Mouse (Mus musculus): ENCODE measurements at regions not wholly inside any gene's neighbourhood (a gene's known extent, or its start where the extent isn't known, plus 50 kb on each side); places are given as distances from the start of the nearest gene placed in this dataset.
A peak's percentile ranks its signal among the peaks of the same experiment; 100 is the strongest.

DNA sequence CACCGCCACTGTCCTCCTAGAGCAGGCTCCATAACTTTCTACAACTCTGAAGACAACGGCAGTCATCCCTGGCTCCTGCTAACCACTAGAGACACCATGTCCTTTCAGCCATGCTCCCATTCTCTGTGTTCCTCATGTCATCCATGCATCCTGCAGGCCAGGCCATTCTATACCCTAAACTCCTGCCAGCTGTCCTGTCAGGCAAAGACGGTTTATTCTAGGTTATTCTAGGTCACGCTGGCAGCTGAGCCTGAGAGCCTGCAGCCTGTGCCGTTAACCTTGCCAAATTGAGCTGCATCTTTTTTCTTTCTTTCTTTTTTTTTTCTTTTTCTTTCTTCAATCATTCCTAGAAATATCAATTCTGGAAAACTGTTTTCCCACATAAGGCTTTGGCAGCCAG is 406.0 kb upstream of the Acvr2a start:
- peak; percentile 20 to 48 for DNase-seq

DNA sequence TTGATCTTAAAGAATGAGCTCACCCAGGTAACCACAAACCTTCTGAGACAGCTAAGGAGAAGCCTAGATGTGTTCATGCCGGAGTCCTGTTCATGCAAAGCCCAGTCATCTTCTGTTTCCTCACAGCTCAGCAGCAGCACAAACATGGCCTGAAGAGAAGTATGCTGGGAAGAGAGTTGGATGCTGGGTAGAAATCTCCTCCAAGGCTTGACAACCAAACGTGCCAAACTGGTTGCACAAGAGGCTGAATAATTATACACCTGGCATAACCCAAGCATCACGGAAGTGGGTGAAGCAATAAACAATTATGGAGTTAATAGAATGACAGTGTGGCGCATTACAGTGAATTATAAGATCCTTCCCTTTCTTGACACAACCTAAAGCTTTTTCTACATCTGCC is 404.0 kb upstream of the Acvr2a start:
- DNase-seq, result no peak

DNA sequence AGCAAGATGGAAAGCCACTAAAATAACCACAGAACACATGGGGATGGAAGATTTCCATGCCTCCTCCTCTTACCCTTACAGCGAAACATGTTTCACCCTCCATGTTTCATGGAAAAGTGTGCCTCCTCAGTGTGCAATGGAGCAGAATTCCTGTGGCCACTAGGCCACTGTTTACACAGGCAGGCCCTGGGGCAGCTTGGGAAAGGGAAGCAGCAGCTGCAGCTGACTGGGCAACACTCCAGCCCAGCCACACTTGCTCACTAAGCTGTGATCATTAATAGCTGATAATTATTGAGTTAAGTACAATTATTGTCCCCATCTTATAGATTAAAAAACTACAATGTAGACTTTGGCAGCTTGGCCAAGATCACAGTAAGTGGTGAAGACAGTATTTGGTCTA is 402.5 kb upstream of the Acvr2a start:
- no peak for DNase-seq

DNA sequence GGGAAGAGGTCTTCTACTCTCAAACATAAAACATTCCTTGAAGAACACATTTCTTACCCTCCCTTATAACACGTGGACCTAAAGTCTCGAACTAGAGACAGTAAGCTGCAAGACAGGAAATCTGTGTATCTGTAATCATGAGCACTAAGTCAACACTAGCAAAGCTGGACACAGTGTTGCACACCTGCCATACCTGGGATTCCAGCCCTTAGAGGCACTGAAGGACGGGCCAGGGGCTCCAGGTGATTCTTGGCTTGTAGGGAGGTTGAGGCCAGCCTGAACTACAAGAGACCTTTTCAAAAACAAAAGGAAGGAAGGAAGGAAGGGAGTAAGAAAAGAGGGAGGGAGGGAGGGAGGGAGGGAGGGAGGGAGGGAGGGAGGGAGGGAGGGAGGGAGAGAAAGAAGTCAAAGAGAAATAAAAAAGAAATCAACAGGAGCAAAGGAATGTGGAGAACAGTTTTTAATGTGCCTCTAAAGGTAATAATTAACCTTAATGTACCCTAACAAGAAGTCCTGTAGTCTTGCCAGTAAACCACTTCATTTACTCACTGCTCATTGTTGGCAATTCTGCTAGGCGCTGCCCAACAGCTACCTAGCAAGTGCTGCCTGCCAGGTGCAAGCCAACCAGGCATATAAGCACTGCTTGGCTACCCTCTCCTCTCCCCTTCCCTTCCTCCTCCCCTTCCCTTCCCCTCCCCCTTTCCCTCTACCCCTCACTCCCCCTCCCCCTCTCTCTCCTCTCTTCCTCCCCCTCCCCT is 401.0 kb upstream of the Acvr2a start:
- DNase-seq, result no peak

DNA sequence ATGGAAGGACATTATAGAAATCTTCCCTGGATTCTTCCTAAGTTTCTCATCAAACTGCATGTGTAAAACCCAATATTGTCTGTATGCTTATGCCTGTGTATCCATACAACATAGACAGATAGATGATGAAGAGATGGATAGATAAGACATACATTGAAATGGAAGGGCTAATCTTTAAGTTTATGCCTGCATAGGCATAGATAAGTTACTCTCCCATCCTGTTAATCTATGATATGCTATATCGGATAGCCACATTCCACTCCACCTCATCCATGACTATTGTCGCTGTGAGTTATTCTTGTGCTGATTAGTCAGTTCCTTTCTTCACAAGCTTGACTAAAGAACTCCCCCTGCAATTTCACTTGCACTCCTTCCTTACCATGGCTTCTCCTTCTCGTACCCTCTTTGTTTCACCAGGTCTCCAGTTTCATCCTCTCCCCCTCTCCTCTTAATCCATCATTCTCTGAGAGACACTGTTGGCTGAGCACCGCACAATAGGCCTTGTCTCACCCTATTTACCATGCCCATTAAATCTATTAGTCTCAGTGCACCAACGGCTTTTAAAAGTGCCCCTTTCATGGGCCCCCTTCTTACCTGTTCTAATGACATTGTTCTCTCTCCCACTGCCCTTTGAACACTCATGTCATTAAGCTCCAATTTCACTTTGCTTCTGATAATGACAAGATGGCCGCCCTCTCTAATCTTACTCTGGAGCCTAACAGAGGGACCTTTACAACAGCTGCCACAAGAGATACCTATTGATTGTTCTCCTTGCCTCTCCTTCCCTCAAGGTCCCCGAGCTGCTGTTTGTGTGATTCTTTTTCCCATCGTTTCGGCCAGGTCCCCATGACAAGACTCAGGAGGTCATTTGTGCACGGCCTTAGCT is 399.1 kb upstream of the Acvr2a start:
- DNase-seq, result no peak

DNA sequence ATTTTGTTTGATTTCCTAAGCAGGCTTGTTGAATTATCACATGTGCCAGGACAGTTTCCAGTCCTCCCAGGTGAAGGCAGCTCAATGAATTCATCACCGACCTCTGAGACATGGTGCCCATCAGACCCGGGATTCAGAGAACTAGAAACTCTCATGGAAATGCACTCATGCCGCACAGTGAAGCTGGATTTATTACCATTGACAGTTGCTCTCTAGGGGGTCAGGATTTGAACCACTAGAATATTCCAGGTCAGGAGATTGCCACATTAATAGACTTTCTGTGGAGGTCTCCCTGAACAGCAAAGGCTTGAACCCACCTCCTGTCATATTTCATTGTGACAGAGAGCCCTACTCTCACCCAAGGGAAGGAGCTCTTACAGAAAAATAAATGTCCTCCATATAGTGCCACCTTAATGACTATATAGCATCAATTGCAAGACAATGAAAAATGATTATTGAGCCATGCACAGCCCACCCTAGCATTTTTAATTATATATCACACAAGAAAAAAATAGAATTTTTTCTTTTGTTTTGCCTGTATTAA is 397.6 kb upstream of the Acvr2a start:
- no peak for DNase-seq

DNA sequence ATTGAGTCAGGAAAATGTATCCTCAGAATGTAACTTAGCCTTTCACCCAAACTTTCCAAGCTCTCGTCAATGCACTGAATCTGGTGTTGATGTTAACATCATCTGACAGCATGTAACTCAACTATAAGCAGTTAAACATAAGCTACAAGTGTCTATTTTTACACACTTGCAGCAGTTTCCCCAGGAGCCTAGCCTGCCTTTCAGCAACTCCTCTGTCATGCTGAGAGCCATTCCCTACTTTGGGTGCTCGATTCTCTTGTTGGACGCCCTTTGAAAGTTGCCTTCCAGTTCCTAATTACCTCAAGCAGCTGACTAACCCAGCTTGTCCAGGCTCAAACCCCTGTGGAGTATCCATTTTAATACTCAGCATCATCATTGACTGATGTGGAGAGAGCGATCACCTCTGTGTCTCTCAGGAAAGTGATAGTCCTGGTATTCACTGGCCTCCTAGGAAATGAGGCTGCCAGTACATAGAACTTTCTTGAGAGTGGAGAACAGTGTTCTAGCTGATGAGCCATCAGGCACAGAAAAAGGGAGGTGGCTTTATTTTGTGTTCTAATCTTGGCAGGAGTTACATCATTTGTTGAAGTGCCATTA is 396.8 kb upstream of the Acvr2a start:
- DNase-seq, result peak in 1 of 2 experiments; percentile 21

DNA sequence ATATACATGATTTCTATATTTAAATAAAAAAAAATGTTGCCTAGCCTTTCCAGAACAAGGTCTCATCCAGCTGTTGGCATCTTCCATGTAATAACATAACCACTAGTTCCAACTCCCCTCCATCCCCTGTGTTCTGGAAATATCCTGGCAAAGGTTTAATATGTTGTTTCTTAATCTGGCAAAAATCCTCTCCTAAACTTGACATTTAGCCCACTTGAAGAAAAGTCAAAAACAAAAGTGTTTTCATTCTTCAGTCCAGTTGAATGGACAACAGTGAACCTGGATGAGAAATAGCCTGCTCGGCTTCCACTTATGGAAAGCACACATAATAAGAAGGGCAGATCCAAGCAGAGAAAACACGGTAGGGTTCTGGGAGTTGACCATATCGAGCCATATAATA is 393.1 kb upstream of the Acvr2a start:
- DNase-seq, result no peak

DNA sequence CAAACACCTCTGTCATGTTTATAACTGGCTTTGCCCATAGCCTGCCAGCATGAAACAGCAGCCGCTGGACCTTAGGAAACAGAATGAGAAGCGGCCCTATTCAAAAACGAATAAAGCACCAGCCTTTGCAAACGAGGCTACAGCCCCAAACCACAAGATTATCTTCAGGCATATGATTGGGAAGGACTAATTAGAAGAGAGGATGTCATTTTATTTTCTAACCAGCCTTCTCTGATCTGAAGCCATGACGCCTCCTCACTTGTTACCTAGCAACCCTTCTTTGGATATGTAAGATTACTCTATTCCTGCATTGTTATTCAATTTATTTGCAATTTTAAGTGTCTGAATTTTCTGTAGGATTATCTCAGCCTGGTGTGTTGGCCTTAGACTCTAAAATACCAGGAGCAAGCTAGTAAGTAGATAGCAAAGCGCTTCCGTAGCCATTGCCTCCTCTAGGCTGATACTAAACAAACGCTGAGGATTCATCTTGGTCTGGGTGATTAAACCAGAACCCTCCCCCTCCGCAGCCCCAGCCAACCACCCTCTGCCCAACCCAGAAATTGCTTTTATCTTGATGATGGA is 390.0 kb upstream of the Acvr2a start:
- DNase-seq, result no peak

DNA sequence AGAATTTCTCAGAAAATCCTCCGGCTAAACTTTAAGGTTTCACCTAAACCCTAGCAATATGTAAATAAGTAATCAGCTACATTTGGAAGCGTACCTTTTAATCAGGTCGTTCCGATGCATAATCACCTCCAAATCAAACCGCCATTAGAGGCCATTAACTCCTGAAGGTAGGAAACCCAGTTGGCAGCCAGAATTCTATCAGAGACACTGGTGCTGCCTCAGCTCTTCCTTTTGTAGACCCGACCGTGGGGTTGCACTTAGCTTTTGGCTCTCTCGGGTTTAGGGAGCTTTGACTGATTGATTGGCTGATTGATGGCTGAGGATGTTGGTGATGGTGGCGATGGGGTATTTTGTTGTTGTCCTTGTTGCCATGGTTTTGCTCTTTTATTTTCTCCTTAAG is 389.3 kb upstream of the Acvr2a start:
- DNase-seq, result no peak

DNA sequence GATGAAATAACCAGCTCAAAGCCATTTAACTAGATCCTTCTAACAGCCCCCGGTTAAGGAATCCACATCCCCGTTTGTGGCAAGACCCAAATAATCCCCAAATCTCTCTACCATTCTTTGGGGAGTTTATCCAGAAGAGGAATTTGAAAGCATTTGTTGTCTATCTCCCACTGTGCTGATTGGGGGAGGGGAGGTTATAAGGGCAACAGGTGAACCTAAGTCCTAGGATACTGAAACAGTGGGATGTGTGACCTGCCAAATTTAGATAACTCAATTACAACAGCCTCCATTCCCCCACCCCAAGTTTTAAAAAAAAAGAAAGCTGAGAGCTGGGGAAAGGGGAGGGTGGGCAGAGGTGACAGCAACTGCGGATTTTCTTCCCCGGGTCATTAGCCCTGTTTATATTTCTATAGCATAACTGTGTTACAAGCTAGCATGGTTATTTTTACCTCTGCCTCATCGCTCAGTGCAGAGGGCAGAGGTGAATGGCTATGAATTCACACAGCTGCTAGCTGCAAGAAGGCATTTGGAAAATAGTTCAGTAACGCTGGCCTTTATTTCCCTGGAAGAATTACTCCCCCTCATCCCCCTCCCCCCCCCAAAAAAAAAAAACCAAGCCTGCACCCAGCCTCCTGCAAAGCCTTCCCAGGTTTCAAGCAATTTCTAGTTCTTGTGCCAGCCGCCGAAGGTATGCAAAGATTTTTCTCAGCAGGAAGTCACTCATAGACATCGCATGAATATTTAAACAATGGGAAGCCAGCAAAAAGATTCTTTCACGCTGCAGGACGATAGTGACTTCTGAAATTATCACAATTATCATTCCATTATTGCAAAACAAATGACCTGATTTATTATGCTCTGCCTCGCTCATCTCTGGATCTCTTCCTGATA is 388.5 kb upstream of the Acvr2a start:
- no peak for DNase-seq

DNA sequence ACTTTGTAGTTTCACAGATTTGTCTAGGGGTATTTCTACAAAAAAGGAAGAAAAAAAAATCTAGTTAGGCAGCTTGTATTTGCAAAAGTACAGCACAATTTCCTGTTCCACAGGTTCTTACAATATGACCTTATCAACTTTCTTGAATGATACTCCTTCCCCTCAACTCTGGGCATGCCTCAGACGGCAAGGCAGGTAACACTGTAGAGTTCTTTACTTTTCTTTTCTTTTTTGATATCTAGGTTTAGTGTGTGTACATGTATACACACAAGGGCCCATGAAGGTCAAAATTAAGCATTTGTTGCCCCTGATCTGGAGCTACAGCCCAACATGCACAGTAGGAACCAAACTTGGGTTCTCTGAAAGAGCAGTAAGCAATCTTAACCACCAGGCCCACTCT is 381.4 kb upstream of the Acvr2a start:
- DNase-seq, result no peak

DNA sequence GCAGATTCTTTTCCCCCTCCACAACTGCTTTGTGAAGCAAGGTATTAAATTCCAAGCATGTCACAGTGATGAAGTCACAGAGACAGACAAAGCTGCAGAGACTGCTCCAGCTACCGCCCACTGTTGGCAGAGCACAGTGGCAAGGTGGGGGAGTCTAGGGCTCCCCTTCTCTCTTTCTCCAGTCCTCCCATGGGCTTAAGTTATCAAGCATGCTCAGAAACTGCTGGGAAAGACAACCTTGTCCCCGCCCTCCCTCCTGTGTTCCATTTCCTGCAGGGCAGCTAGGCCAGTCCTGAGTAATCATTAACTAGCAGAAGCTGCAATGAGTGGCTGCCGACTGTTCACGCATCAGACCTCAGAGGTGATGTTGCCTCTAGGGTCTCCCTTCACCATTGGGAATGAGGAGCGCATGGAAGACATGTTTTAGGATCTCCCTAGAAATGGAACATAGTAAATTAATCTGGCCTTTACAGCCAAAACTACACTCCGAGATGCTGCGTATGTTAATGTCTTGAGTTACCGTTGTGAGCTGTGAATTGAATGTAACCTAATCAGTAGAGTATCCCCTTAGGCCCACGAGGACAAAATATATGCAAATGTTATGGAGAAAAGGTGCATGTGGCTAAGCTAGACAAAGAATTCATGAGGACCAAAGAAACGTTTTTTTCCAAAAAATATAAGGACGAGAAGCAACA is 372.5 kb upstream of the Acvr2a start:
- peak in 1 of 2 experiments; percentile 21 for DNase-seq

DNA sequence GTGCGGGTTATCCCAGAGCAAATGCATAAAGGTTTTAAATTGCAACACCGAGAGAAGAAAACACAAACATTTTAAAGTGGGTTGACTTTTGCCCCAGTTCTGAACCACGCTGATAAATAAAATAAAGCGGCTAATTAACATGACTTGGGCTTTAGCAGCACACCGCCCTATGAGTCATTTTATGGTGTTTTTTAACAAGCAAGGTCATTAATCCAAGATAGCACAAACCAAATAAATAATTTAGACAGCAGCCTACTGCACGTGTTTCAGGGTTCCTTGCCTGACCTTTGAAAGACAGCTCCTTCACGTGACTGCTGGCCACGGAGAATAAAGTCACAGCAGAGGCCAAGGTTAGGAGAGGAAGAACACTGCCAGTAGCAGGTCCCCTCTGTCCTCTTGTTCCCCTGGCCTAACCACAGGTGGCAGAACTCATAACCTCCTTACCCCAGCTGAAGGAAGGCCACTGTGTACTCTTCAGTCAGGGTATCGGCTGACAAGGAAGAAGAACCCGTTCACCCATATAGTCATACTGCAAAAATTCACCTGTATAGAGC is 371.8 kb upstream of the Acvr2a start:
- no peak for DNase-seq

DNA sequence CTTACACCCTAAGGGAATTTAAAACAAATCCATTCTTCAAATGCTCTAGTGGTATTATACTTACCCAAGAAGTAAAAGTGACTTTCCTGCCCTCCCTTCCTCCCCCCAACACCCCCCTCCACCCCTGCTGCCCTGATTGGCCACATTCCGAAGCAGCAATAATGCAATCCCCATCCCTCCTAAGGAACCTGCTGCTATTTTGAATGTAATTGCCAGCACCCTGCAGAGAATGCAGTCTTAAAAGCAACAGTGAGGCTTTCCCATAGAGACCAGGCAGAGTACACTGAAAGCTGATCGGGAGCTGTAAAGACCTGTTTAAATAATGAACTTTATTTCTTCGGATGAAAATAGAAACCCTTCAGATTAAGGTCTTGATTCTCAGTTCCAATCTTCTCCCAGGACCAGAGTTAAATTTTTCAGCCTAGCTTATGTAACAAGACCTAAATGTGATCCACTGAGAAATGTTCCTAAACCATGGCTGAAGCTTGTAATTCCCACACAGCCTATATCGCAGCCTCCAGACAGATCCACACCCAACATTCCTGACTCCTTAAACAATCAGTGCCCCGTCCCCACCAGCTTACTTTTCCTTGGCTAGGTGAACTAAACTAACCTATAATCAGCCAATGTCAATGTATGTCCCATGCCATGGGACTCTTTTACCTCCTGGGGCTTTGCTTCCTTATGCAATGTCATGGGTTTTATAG is 367.9 kb upstream of the Acvr2a start:
- no peak for DNase-seq

DNA sequence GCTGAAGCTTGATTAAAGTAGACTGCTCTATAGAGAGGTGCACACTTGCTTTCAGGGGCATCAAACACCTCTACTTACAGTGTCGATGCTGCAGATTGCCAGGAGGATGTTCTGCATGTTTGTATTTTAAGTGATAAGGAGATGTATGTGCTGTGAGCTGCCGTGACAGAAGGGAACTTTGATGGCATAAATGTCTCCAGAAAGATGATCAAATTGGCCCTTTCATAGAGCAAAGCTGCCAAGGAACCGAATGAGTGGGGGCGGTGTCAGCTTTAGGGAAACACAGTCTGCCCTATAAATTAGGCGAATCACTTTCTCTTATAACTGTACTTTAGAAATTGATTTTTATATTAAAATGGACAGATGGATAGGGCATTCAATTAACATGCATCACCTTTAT is 367.3 kb upstream of the Acvr2a start:
- DNase-seq, result no peak

DNA sequence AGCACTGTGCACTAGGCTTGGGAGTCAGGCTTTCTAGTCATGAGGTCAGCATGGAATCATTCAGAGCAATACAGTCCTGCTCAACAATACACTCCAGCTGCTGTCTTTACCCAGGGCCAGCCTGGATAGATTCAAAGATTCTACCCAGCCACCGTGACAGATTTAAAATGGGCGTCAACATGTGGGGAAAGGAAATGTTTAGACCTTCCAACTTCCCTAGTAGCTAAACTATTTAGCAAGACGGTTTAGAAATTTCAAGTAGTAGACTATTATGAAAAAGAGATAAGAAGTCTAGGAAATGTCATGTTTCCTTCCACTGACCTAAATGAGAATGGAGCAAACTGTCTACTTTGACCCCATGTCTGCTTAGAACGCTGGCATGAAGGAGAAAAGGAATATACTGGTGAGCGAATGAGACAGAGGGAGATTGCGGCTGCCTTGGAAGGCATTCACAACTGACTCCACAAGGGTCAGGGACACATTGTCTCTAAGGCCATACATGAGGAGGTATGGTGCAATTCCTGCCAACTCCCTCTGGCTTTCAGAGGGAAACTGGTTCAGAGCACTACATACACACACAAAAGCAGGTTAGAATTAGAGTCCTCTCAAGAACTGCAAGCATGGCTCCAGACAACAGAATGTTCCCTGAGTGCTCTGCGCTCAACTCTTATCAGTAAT is 364.6 kb upstream of the Acvr2a start:
- DNase-seq, result no peak

DNA sequence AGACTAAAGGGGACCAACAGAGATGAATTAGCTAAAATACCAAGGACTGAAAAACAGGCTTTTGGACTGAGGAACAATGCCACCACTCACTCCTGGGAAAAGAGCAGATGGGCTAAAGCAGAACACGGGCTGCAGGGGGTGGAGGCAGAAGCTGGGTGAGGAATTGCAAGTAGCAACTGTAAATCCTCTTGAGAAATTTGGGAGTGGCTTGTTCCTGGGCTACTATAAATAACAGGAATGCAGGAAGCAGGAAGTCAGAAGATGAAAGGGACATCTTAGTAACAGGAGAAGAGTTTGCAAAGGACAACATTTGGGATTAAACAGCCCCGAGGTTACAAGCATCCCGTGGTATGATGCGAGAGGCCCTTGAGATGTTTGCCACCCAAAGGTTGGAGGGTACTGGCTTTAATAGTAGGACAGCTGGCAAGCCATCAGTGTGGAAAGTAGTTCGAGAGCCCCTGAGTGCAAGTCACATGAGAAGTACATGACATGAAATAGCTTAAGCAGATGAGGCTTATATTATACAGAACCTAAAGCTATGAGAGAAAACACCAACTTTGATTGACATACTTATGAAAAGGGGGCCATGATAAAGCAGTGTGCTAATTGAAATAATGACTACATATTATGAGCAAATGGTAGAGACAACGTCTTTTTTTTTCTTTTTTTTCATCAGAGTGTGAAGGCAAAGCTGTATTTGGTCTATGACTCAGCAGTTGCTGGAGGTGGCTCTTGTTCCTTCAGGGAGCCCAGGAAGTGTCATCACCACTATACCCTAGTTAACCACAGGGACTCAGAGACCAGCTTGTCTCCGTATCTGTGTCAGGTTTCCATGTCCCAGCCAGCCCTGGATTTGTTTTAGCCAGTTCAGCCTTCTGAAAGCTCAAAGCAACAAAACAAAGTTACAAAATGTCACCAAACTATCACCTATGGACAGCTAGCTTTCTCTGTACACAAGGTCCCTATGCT is 357.6 kb upstream of the Acvr2a start:
- DNase-seq, result peak; percentile 30 to 33

Data from heart, adult 18-20 months (tissue).